Mouse (Mus musculus): ENCODE measurements around the gene Ccdc34. TPM values are rescaled to one million over a fixed set of nuclear protein-coding genes. Genes with fewer than 3 reads are reported as not detected.

Gene Ccdc34
- polyA plus RNA-seq, 1 experiment from 2014 or later: 47.6 TPM

DNA sequence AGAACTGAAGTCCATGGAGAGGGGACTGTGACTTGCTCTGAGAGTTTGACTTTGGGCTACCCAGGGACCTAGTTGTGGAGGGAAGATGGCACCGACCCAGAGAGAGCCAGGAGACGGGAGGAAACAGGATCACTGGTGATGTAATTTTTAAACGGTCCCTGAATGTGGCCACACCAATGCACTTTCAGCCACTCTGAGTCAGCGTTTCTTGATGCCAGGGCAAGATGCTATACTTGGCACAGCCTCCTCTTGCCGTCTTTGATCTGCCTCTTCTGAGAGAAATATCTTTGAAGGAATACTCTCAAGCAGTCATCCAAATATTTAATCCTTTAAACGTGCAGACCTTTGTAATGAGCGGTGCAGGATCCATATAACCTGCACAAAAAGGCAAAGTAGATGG lies 154.8 kb downstream of the Ccdc34 start:
- Histone ChIP-seq H3K4me3 (no peak overlapping the region), H3K9ac (no peak overlapping the region), H3K36me3 (no peaks in the 10 kb centered on the region), H3K27me3 (no peaks in the 10 kb centered on the region), H3K9me3 (no peaks in the 10 kb centered on the region), H3K4me1 (peaks cover 35% of the 10 kb centered on the region), H3K27ac (no peak overlapping the region), H3K4me2 (replicated peaks) (no peak overlapping the region)
- ATAC-seq (ENCODE audit: low FRiP score, low read depth): no peak
- WGBS: 78% methylated on average over 7 of the region's 7 CpGs

DNA sequence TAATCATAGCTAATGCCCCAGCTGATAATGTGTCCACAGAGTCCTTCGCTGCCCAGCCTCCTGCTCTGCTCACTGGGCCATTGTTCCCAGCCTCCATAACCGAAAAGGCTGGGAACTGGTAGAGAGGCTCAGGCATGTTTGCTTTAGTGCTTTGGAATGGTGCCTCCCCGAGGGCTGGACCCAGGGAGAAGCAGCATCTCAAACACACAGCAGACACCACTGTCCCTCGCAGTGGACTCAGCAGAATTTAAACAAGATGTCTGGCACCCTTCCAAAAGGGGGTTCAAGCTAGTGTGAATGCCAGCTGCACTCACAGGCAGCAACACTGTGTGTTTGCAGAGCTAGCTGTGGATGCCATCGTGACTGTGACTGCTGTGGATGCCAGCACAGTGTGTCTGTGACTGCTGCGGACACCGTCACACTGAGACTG lies 156.2 kb downstream of the Ccdc34 start:
- ATAC-seq (ENCODE audit: low FRiP score, low read depth): peak; percentile 41; the same call in 1 of the 2 replicates
- no peak overlapping the region for H3K4me3 ChIP-seq
- no peak overlapping the region for H3K4me2 ChIP-seq (replicated peaks)
- no peaks in the 10 kb centered on the region for H3K36me3 ChIP-seq
- 36% methylated on average over 7 of the region's 7 CpGs for WGBS
- no peaks in the 10 kb centered on the region for H3K27me3 ChIP-seq
- H3K9ac ChIP-seq: no peak overlapping the region
- H3K27ac ChIP-seq: peak overlapping the region; percentile 67
- H3K4me1 ChIP-seq: peaks cover 43% of the 10 kb centered on the region
- H3K9me3 ChIP-seq: no peaks in the 10 kb centered on the region

DNA sequence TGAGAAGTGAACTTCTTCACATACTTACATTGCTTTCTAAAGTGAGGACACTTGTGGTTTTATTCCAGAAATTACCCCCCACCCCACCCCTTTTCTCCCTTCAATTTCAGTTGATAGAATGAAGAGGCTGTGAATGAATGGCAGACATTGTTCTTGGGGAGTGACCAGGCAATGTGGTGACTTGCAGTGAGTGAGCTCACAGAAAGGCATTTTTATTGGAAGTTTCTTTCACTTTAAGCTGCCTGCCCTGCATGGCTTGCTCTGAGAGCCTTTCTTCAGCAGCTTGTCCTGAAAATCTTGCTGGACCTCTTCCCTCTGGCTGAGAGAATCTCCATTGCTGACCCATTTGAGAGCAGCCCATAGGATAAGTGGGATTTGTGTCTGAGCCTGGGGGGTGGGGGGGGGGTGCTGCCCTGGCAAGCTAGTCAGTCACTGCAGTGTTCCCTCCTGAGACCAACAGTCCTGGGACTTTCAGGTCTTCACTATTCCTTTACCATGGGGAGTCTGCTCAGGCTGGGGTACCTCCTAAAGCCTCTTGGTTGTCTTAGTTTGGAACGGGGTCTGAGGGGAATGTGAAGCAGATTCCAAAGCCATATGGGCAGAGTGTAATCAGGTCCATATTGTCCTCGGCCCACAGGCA lies 159.3 kb downstream of the Ccdc34 start:
- no peaks in the 10 kb centered on the region for H3K9me3 ChIP-seq
- ATAC-seq (ENCODE audit: low FRiP score, low read depth): peak; percentile 51; the same call in 1 of the 2 replicates
- peaks cover 62% of the 10 kb centered on the region for H3K4me1 ChIP-seq
- no peaks in the 10 kb centered on the region for H3K27me3 ChIP-seq
- no peak overlapping the region for H3K4me3 ChIP-seq
- H3K36me3 ChIP-seq: no peaks in the 10 kb centered on the region
- peak overlapping the region; percentile 92 for H3K27ac ChIP-seq
- 0 out of 2 replicates have a peak overlapping the region, but pooled peaks have one; percentile 2 for H3K9ac ChIP-seq
- H3K4me2 ChIP-seq (replicated peaks): peak overlapping the region; percentile 22; the same call in 1 of the 2 replicates
- 17% methylated on average over 2 of the region's 2 CpGs for WGBS

DNA sequence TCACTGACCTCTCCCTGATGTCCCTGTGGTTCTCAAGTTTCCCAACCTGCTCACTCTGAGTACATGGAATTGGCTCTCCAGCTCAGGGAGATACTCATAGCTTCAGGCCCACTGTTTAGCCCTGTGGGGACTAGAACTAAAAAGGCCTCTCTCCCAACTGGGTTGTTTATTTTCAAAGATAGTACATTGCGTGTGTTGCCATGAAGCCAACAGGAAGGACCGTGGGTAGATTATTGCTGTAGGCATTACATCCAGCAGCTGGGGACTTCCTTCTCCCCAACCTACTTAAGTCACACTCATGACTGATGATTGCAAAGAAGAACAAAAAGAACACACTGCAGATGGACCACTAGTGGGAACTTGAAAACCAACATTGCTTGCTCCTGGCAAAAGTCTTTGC lies 159.8 kb downstream of the Ccdc34 start:
- Histone ChIP-seq H3K9me3 (no peaks in the 10 kb centered on the region), H3K4me1 (peaks cover 66% of the 10 kb centered on the region)

DNA sequence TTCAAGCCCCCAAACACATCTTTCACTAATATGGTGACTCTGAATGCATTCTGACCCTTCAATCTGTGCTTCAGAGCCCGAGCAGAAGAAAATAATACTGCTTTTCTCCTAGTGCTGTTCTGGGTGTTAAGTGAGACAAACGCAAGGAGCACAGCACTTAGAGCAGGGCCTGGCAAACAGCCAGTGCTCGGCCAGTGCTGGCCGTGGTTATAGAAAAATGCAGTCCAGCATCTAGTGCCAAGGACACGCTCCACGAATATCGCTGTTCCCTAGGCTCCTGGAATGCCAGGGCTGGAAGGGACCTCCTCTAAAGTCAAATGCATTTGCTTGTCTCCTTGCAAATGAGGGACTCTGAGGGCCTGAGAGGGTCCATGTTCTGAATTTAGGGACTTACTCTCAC lies 160.3 kb downstream of the Ccdc34 start:
- WGBS: 21% methylated on average over 7 of the region's 7 CpGs
- peaks cover 69% of the 10 kb centered on the region for H3K4me1 ChIP-seq

More for the DNA sequence above, 159.8 kb downstream of the Ccdc34 start:
- no peak overlapping the region for H3K4me2 ChIP-seq (replicated peaks)
- WGBS: 69% methylated on average over 2 of the region's 2 CpGs
- no peaks in the 10 kb centered on the region for H3K36me3 ChIP-seq
- ATAC-seq (ENCODE audit: low FRiP score, low read depth): 0 out of 2 replicates have a peak, but pooled peaks have one; percentile 6
- peak overlapping the region; percentile 92 for H3K27ac ChIP-seq
- H3K9ac ChIP-seq: no peak overlapping the region
- H3K27me3 ChIP-seq: no peaks in the 10 kb centered on the region
- H3K4me3 ChIP-seq: no peak overlapping the region

DNA sequence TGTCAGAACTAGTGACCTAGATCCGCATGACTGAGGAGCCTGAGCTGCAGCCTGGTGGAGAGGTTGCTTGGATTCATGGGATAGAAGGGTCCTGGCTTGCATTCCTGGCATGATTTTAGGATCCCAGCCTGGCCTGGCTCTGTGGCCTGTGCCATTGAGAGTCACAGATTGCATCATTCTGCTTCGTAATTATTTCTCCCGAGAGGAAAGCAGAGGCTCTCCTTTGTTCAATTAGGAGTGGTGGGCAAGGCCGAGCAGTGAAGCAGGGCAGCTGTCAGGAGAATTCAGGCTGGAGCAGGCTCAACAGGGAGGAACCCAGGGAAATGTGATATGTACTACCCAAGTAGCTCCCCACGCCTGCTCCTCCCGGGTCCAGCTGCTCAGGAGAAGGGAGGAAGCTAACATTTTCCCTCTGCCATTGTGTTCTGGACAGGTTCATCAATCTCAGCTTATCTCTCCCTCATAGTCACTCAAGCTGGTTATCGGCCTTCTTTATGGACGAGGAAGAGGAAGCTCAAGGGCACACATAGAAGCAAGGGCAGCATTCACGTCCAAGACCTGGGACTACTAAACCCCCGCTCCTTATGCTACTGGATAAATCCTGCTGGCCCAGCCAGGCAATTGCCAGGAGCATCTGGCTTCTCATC lies 162.2 kb downstream of the Ccdc34 start:
- Histone ChIP-seq H3K36me3 (no peaks in the 10 kb centered on the region), H3K4me2 (replicated peaks) (no peak overlapping the region), H3K27ac (peak overlapping the region; percentile 44; the same call in 1 of the 2 replicates), H3K4me3 (no peak overlapping the region), H3K27me3 (no peaks in the 10 kb centered on the region), H3K4me1 (peaks cover 55% of the 10 kb centered on the region), H3K9ac (no peak overlapping the region), H3K9me3 (no peaks in the 10 kb centered on the region)
- ATAC-seq (ENCODE audit: low FRiP score, low read depth): peak; percentile 76
- WGBS: 28% methylated on average over 10 of the region's 10 CpGs

More for the DNA sequence above, 160.3 kb downstream of the Ccdc34 start:
- H3K9me3 ChIP-seq: no peaks in the 10 kb centered on the region
- H3K9ac ChIP-seq: no peak overlapping the region
- H3K27me3 ChIP-seq: no peaks in the 10 kb centered on the region
- no peak; the same call in 1 of the 2 replicates for ATAC-seq (ENCODE audit: low FRiP score, low read depth)
- peak overlapping the region; percentile 92; the same call in 1 of the 2 replicates for H3K27ac ChIP-seq
- no peak overlapping the region for H3K4me2 ChIP-seq (replicated peaks)
- no peaks in the 10 kb centered on the region for H3K36me3 ChIP-seq
- no peak overlapping the region for H3K4me3 ChIP-seq

GRCm38 (mm10) chr2:110180316-110180670 lies 162.7 kb downstream of the Ccdc34 start:
- H3K27ac ChIP-seq: peak overlapping the region; percentile 6; the same call in 1 of the 2 replicates
- peaks cover 55% of the 10 kb centered on the region for H3K4me1 ChIP-seq
- no peak overlapping the region for H3K4me3 ChIP-seq
- no peak for ATAC-seq (ENCODE audit: low FRiP score, low read depth)
- H3K36me3 ChIP-seq: no peaks in the 10 kb centered on the region
- no peaks in the 10 kb centered on the region for H3K27me3 ChIP-seq
- no peaks in the 10 kb centered on the region for H3K9me3 ChIP-seq
- 64% methylated on average over 7 of the region's 7 CpGs for WGBS
- H3K4me2 ChIP-seq (replicated peaks): no peak overlapping the region
- H3K9ac ChIP-seq: no peak overlapping the region

- Histone ChIP-seq H3K4me2 (replicated peaks) (no peak overlapping the region), H3K36me3 (no peaks in the 10 kb centered on the region), H3K4me1 (peaks cover 47% of the 10 kb centered on the region), H3K9me3 (no peaks in the 10 kb centered on the region), H3K27ac (no peak overlapping the region), H3K27me3 (no peaks in the 10 kb centered on the region), H3K9ac (no peak overlapping the region), H3K4me3 (no peak overlapping the region)
- WGBS: 81% methylated on average over 6 of the region's 6 CpGs
- no peak for ATAC-seq (ENCODE audit: low FRiP score, low read depth)
These were observed 164.0 kb downstream of the Ccdc34 start for GRCm38 (mm10) chr2:110181666-110182065.

DNA sequence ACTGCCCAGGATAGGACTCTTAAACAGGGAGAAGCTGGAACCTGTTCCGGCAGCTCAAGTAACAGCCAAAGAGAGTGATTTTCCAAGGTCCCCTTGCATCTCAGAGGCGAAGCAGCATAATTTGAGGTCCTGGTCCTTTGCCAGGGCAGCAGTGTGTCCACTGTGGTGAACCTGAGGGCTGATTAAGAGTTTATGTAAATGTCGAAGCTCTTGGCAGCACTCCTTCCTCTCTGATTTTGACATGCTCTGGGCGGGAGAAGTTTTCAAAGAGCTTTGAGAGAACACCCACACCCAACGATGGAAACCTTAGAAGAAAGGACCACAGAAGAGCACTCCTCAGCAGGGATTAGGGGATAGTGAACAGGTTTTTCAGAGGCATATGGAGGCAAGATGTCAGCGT lies 164.6 kb downstream of the Ccdc34 start:
- Histone ChIP-seq H3K9me3 (no peaks in the 10 kb centered on the region), H3K4me1 (peaks cover 41% of the 10 kb centered on the region), H3K9ac (no peak overlapping the region), H3K27me3 (no peaks in the 10 kb centered on the region), H3K4me3 (no peak overlapping the region), H3K36me3 (no peaks in the 10 kb centered on the region), H3K27ac (no peak overlapping the region), H3K4me2 (replicated peaks) (no peak overlapping the region)
- WGBS: 51% methylated on average over 6 of the region's 6 CpGs
- ATAC-seq (ENCODE audit: low FRiP score, low read depth): no peak

- WGBS: 83% methylated on average over 4 of the region's 4 CpGs
- no peak overlapping the region for H3K9ac ChIP-seq
- no peak overlapping the region for H3K4me3 ChIP-seq
- no peaks in the 10 kb centered on the region for H3K9me3 ChIP-seq
- no peaks in the 10 kb centered on the region for H3K27me3 ChIP-seq
- ATAC-seq (ENCODE audit: low FRiP score, low read depth): no peak
- no peak overlapping the region for H3K4me2 ChIP-seq (replicated peaks)
- peaks cover 38% of the 10 kb centered on the region for H3K4me1 ChIP-seq
- H3K27ac ChIP-seq: no peak overlapping the region
- no peaks in the 10 kb centered on the region for H3K36me3 ChIP-seq
These were observed 165.3 kb downstream of the Ccdc34 start for GRCm38 (mm10) chr2:110182795-110183486.

DNA sequence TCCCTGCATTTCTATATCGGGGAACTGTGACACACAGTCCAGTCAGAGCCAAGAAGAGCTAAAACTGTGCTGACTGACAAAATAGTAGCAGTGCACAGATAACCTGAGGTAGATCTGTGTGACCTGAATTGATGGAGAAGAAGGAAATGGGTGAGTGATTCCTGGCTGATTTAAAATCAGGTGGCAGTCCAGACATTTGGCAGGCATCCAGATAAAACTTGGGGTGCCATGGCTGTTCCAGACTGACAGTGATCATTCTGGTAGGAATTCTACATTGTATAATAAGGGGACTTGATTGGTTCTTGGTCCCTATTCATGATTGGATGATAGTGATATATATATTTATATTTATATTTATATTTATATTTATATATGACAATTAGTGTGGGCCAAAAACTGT lies 166.5 kb downstream of the Ccdc34 start:
- no peak overlapping the region for H3K4me3 ChIP-seq
- no peaks in the 10 kb centered on the region for H3K9me3 ChIP-seq
- no peak for ATAC-seq (ENCODE audit: low FRiP score, low read depth)
- no peaks in the 10 kb centered on the region for H3K36me3 ChIP-seq
- no peak overlapping the region for H3K27ac ChIP-seq
- 85% methylated on average over 1 of the region's 1 CpGs for WGBS
- H3K27me3 ChIP-seq: no peaks in the 10 kb centered on the region
- no peak overlapping the region for H3K9ac ChIP-seq
- H3K4me1 ChIP-seq: peaks cover 44% of the 10 kb centered on the region
- H3K4me2 ChIP-seq (replicated peaks): no peak overlapping the region

- Histone ChIP-seq H3K4me3 (no peak overlapping the region), H3K4me2 (replicated peaks) (no peak overlapping the region), H3K27ac (no peak overlapping the region), H3K9ac (no peak overlapping the region), H3K36me3 (no peaks in the 10 kb centered on the region), H3K9me3 (no peaks in the 10 kb centered on the region), H3K27me3 (no peaks in the 10 kb centered on the region), H3K4me1 (peaks cover 52% of the 10 kb centered on the region)
- WGBS: 41% methylated on average over 6 of the region's 6 CpGs
- ATAC-seq (ENCODE audit: low FRiP score, low read depth): 0 out of 2 replicates have a peak, but pooled peaks have one; percentile 17
These were observed 168.9 kb downstream of the Ccdc34 start for GRCm38 (mm10) chr2:110186427-110186980.

All from limb, embryonic 13.5 days (tissue).